ENCODE assay signal across 12 mouse cellular contexts in the genomic region with DNA sequence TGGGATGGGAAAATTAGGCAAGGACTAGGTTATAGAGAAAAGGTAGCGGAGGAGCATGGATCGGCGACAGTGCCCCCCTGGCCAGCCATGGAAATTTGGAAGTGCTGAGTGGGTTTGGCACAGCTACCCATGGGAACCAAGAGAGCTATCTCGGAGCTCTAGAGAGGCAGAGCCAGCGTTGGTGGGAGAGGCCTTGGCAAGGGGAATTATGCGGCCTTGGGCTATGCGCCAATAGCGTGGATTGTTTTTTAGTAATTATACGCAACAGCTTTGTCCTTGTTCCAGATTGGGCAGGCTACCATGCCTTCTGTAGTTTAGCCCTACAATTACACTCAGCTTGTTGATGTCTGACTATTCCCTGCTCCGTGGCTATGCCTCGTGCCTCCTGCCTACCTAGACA. TPM values are rescaled to one million over a fixed set of nuclear protein-coding genes. Genes with fewer than 3 reads are reported as not detected.
DNase-seq lines count a peak whose midpoint lies in the region; TF ChIP-seq lines count a peak whose summit lies in the region.
"Had no signal": no experiment of that assay in that cellular context is flagged by ENCODE, and none has a peak within 500 bp of the region (broad histone marks: within the 10 kb centered on the region; RNA-seq: fewer than 3 reads in every experiment).

No protein-coding gene starts in this region.

- no peaks in the 10 kb centered on the region for H3K36me3 ChIP-seq in E14TG2a.4 (ENCODE audit: insufficient read depth, low read length)
- H3K36me3 ChIP-seq: liver, embryonic 15.5 days had no signal

- H3K4me3 ChIP-seq in E14TG2a.4 (replicated peaks; ENCODE audit: low read length) = 0 out of 2 replicates have a peak overlapping the region, but pooled peaks have one; percentile 61
- H3K4me3 ChIP-seq: liver, embryonic 15.5 days; megakaryocyte, embryonic 14.5 days had no signal

- no peaks in the 10 kb centered on the region for H3K9me3 ChIP-seq in E14TG2a.4 (ENCODE audit: low read length)
- H3K9me3 ChIP-seq: liver, embryonic 15.5 days; megakaryocyte, embryonic 14.5 days had no signal

- intact Hi-C loops in heart, postnatal 14 days (cut with DNase I) = loop anchor here (5.0 kb wide), 1 partner anchor 374 kb away; no protein-coding TSS in a partner anchor

- DNase-seq in heart, adult 11 months = peak; percentile 86
- DNase-seq in heart, postnatal 14 days = no peak
- DNase-seq in adrenal gland, postnatal 10 days = peak; percentile 46
- peak; percentile 20 to 38 for DNase-seq in layer of hippocampus, adult 8-10 months (ENCODE audit: low spot score in 2 of 2)
- no peak for DNase-seq in embryo, embryonic 11 days
- DNase-seq in thymus, postnatal 25 days = no peak
- DNase-seq: gastrocnemius, postnatal 25 days; kidney, postnatal 10 days had no signal

- peaks cover 12% of the 10 kb centered on the region for H3K4me1 ChIP-seq in E14TG2a.4 (replicated peaks; ENCODE audit: low read depth, low read length)

- peaks cover 6% of the 10 kb centered on the region; the same call in 1 of the 2 replicates for H3K27me3 ChIP-seq in E14TG2a.4 (ENCODE audit: insufficient read depth, low read length)
- H3K27me3 ChIP-seq: CH12.LX; liver, embryonic 15.5 days had no signal

- no peak for TF ChIP-seq CTCF in E14TG2a.4 (conservative IDR thresholded peaks at IDR 0.05; ENCODE audit: low read length)

RNA-seq across cellular contexts. Expression of a gene that starts 15.2 kb away (rescaled TPM):
- 10 to 100 TPM in 1 of 2 experiments, 1 to 10 TPM in 1; 8.6 to 10.9 TPM for total RNA-seq in heart, postnatal 14 days (2021)
- total RNA-seq in adrenal gland, postnatal 10 days (2021) = 10 to 100 TPM; 10.6 to 21.0 TPM
- total RNA-seq in layer of hippocampus, adult 8-10 months (2022) = 1 to 10 TPM; 2.1 to 2.8 (median 2.3) TPM

Comparison
In these comparisons a context has a peak if more than half of its experiments do, and no peak if none do; other contexts are left out.
1. DNase-seq: peak in heart, adult 11 months (single experiment), adrenal gland, postnatal 10 days (single experiment) and layer of hippocampus, adult 8-10 months (2 of 2); none in heart, postnatal 14 days (0 of 2), embryo, embryonic 11 days (single experiment) and thymus, postnatal 25 days (single experiment).